Mouse (Mus musculus) kidney, adult 2 months (tissue): ENCODE data around the gene Fndc11. TPM values are rescaled to one million over a fixed set of nuclear protein-coding genes. Genes with fewer than 3 reads are reported as not detected.
"Not testable (repeated sequence)": the region's sequence is repeated elsewhere in the genome, so short reads cannot be mapped to it uniquely, and the experiment has no call there.

Source experiments
- DNase-seq: peaks from one replicate; pipeline ENCODE4 v3.0.0; 2021
- H3K27ac ChIP-seq: fragments of 200-500 bp; 2 replicates; pipeline ENCODE4 v1.5.1; 2012; ENCODE audit warnings: low read depth, low read length, control low read depth, inconsistent platforms; ENCODE audit not compliant: insufficient read depth
- H3K27me3 ChIP-seq: fragments of 200-500 bp; replicated peaks from 2 replicates; pipeline ENCODE4 v1.6.1; 2012; ENCODE audit warnings: mild to moderate bottlenecking, moderate library complexity, low read length, inconsistent platforms; ENCODE audit not compliant: control insufficient read depth, insufficient read depth
- H3K36me3 ChIP-seq: fragments of 200-500 bp; 2 replicates; pipeline ENCODE4 v1.6.1; 2012; ENCODE audit warnings: mild to moderate bottlenecking, moderate library complexity, low read length, inconsistent platforms; ENCODE audit not compliant: control insufficient read depth, insufficient read depth
- H3K4me1 ChIP-seq: fragments of 200-500 bp; 2 replicates; pipeline ENCODE4 v1.6.1; 2011; ENCODE audit warnings: low read length; ENCODE audit not compliant: control insufficient read depth, insufficient read depth
- H3K4me3 ChIP-seq: fragments of 200-500 bp; 2 replicates; pipeline ENCODE4 v1.5.1; 2011; ENCODE audit warnings: mild to moderate bottlenecking, low read depth, low read length, control low read depth; ENCODE audit not compliant: insufficient read depth
- CTCF ChIP-seq: fragments of 200-500 bp; conservative IDR thresholded peaks from 2 replicates; pipeline ENCODE4 v1.5.1; 2011; ENCODE audit warnings: low read depth, mild to moderate bottlenecking, control low read depth, low read length, moderate library complexity, mixed read lengths; ENCODE audit not compliant: insufficient read depth, insufficient read length
- POLR2A ChIP-seq: fragments of 200-500 bp; IDR thresholded peaks from one replicate; pipeline ENCODE4 v1.6.1; 2011; ENCODE audit warnings: low read depth, low read length, control low read depth
- WGBS: fragments of 180-500 bp; shearing (Covaris S2); methylation state at CpG from one replicate; pipeline ENCODE4 v1.1.7; 2018; 5-methylcytosine and 5-hydroxymethylcytosine counted together
- polyA plus RNA-seq: library from polyadenylated mRNA; depleted of rRNA; stranded (reverse); fragments of >200 nt; gene quantifications from 2 replicates; pipeline ENCODE4 v1.2.3, GENCODE M21; 2012

The Fndc11 gene
- polyA plus RNA-seq, 1 experiment = 0.77 TPM

DNA sequence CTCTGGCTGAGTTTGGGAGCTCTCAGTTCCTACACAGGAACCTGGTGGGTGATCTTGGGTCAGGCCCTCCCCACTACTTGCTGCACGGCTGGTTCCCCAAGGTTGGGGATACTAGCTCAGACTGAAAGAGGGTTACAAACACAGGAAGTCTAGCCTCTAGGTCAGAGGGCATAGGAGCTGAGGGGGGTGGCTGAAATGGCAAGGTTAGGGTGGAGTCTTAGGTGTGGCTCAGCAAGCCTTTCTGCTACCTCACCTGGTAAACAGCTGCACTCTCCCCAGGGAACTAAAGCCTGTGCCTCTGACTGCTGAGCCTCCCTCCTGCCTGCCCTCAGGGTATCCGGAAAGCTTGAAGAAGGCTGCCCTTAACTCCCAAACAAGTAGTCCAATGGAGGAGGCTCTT, 31.1 kb upstream of the Fndc11 start:
- Histone ChIP-seq H3K27me3 (no peaks in the 10 kb centered on the region), H3K4me3 (no peak overlapping the region), H3K27ac (peak overlapping the region; percentile 13), H3K36me3 (no peaks in the 10 kb centered on the region), H3K4me1 (peaks cover 5% of the 10 kb centered on the region; the same call in 1 of the 2 replicates)
- 46% methylated on average over 2 of the region's 2 CpGs for WGBS
- no peak for TF ChIP-seq CTCF
- TF ChIP-seq POLR2A = no peak
- peak; percentile 21 for DNase-seq

DNA sequence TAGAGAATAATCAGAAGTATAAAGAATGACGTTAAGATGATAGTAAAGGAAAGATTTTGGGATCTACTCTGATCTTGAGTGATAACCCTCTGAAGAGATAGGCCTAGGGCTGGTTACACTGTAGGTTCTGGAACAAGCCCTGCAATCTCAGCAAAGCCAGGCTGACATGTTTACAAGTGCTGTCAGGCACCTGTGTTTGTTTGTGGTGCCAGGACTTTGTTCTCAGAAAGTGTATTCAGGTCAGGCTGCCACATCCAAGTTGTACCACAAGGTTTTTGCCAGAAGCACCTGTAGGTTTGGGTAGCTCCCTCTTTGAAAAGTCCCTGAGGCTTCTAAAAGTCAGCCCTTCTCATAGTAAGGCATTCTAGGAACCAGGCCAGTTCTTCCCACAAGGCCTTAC, 30.5 kb upstream of the Fndc11 start:
- TF ChIP-seq CTCF = no peak
- no peak for TF ChIP-seq POLR2A
- H3K27ac ChIP-seq = 0 out of 2 replicates have a peak overlapping the region, but pooled peaks have one; percentile 13
- no peaks in the 10 kb centered on the region for H3K27me3 ChIP-seq
- no peak for DNase-seq
- no peak overlapping the region for H3K4me3 ChIP-seq
- no peaks in the 10 kb centered on the region for H3K36me3 ChIP-seq
- H3K4me1 ChIP-seq = peaks cover 5% of the 10 kb centered on the region; the same call in 1 of the 2 replicates
- WGBS = 83% methylated on average over 1 of the region's 1 CpGs

DNA sequence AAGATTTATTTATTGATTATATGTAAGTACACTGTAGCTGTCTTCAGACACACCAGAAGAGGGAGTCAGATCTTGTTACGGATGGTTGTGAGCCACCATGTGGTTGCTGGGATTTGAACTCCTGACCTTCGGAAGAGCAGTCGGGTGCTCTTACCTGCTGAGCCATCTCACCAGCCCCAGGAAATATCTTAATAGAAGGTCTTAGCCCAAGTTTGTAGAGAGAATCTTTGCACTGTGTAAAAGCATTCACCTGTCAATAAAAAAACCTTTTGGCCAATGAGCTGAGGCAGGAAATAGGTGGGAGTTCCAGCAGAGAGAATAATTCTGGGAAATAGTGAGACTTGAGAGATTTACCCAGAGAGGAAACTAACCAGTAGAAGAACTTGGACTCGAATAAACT, 28.4 kb upstream of the Fndc11 start:
- H3K4me3 ChIP-seq, H3K27ac ChIP-seq, H3K4me1 ChIP-seq, DNase-seq, H3K36me3 ChIP-seq, H3K27me3 ChIP-seq: not testable (repeated sequence)
- WGBS = 68% methylated on average over 4 of the region's 4 CpGs

DNA sequence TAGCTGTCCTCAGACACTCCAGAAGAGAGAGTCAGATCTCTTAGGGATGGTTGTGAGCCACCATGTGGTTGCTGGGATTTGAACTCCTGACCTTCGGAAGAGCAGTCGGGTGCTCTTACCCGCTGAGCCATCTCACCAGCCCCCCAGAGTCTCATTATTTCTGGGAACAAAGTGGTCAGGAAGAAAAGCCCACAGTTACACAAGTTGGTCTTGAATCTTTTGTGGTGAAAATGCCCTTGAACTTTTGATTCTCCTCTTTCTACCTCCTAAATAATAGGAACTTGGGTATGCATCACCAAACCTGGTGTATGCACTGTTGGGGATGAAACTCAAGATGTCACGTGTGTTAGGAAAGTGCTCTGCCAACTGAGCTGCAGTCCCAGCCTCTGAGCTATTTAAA, 27.9 kb upstream of the Fndc11 start:
- 65% methylated on average over 4 of the region's 4 CpGs for WGBS
- Histone ChIP-seq H3K36me3 (no peaks in the 10 kb centered on the region), H3K4me3 (no peak overlapping the region), H3K4me1 (peaks cover 5% of the 10 kb centered on the region; the same call in 1 of the 2 replicates), H3K27ac (no peak overlapping the region), H3K27me3 (no peaks in the 10 kb centered on the region)
- TF ChIP-seq CTCF = no peak
- no peak for TF ChIP-seq POLR2A
- no peak for DNase-seq

DNA sequence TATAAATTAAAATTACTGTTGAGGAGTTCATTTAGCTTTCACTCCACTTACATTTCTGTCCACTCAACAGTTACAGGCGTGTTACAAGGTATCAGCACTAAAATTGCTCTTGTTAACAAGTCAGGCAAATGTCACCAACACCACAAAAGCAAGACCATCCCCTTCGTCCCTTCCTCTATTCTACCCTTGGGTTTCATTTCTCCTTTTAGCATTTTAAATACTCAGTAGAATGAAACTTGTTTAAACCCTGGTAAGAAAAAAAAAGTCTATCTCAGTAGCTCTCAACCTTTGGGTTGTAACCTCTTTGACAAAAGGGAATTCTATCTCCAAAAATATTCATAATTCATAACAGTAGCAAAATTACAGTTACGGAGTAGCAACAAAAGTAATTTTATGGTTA, 26.8 kb upstream of the Fndc11 start:
- TF ChIP-seq POLR2A (no peak), CTCF (no peak)
- H3K4me1 ChIP-seq = peaks cover 5% of the 10 kb centered on the region; the same call in 1 of the 2 replicates
- WGBS = 84% methylated on average over 3 of the region's 3 CpGs

DNA sequence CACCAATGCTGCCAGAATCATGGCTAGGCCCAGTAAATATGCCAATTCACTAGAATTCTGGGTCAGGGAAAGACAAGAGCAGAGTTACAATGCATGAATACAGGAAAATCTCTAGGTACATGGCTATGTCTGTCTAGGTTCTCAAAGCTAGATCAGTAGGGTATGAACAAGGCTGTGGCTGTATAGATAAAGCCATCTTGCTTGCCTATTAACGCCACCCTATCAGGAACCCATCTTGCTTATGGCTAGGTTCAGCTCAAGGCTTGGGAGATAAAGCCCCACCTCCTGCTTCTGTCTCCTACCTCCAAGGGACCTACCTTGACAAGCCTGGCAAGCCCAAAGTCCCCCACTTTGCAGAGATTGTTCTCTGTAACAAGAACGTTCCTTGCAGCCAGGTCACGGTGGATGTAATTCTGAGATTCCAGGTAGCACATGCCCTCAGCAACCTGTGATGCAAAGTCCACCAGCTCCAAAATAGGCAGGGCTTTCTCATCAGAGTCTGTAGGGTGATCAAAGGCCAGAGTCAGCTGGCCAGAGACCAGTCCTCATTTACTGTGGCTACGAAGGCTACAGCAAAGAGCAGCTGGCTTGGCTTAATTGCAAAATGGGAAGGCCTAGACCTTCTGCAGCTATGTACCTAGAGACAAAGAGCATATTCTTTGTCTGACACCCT, 23.0 kb upstream of the Fndc11 start:
- Histone ChIP-seq H3K36me3 (no peaks in the 10 kb centered on the region), H3K4me1 (no peaks in the 10 kb centered on the region; the same call in 1 of the 2 replicates), H3K27me3 (no peaks in the 10 kb centered on the region), H3K27ac (no peak overlapping the region), H3K4me3 (no peak overlapping the region)
- 63% methylated on average over 4 of the region's 4 CpGs for WGBS
- DNase-seq = peak; percentile 91
- TF ChIP-seq POLR2A = no peak
- no peak for TF ChIP-seq CTCF

More for the DNA sequence above, 26.8 kb upstream of the Fndc11 start:
- H3K36me3 ChIP-seq = no peaks in the 10 kb centered on the region
- H3K27ac ChIP-seq = no peak overlapping the region
- no peaks in the 10 kb centered on the region for H3K27me3 ChIP-seq
- no peak for DNase-seq
- no peak overlapping the region for H3K4me3 ChIP-seq

DNA sequence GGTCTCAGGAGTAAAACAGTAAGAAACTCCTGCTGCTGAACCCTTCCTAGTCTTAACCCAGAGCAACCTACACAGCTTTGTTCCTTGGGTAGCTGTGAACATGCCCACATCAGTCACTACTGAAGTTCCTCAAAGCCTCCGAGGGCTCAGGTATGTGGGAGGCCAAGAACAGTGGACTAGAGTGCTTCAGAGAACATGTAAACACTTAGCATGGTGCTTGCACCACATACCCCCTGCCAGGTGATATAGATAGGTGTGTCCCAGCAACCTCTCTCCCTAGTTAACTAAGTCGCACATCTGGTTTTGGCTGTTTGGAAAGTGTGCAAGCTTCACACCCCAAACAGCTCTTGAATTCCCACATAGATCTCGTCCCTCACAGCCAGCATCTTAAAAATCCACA, 18.2 kb upstream of the Fndc11 start:
- H3K27ac ChIP-seq = no peak overlapping the region
- no peak overlapping the region for H3K4me3 ChIP-seq
- 70% methylated on average over 3 of the region's 3 CpGs for WGBS
- DNase-seq = no peak
- TF ChIP-seq POLR2A = no peak
- no peak for TF ChIP-seq CTCF
- no peaks in the 10 kb centered on the region; the same call in 1 of the 2 replicates for H3K4me1 ChIP-seq
- H3K36me3 ChIP-seq = no peaks in the 10 kb centered on the region
- H3K27me3 ChIP-seq = no peaks in the 10 kb centered on the region

- Histone ChIP-seq H3K4me3 (no peak within 1 kb of the TSS), H3K4me1 (no peaks in the 10 kb centered on the region), H3K27me3 (no peaks in the 10 kb centered on the region), H3K36me3 (no peaks in the 10 kb centered on the region), H3K27ac (no peak within 1 kb of the TSS)
- no peak for TF ChIP-seq POLR2A
- no peak for TF ChIP-seq CTCF
- WGBS = 92% methylated on average over 3 of the region's 3 CpGs
- no peak for DNase-seq
Observed at GRCm38 (mm10) chr2:181202422-181202821, 17.4 kb upstream of the Fndc11 start, which contains the start of gene Ptk6. TSS of gene Ptk6 (minus strand) at chr2:181202789.
